Mouse (Mus musculus): ENCODE measurements around the gene Hist1h3d. TPM values are rescaled to one million over a fixed set of nuclear protein-coding genes. Genes with fewer than 3 reads are reported as not detected.

The Hist1h3d gene
- polyA plus RNA-seq (2012; fragmentation: generic; extraction: Trizol): 1 to 10 TPM; 2.9 to 3.0 TPM

GRCm38 (mm10) chr13:23575271-23575851 is at the start of gene Hist1h3d:
Hist1h3d (plus strand) TSS chr13:23575763.

GRCm38 (mm10) chr13:23530901-23531875 is 44.4 kb upstream of the Hist1h3d start, which contains the start of gene Hist1h4h:
Hist1h4h (plus strand) TSS chr13:23531050.

GRCm38 (mm10) chr13:23533560-23534367 is 41.8 kb upstream of the Hist1h3d start, which contains the start of gene Hist1h2af:
Hist1h2af (plus strand) TSS chr13:23533906.

DNA sequence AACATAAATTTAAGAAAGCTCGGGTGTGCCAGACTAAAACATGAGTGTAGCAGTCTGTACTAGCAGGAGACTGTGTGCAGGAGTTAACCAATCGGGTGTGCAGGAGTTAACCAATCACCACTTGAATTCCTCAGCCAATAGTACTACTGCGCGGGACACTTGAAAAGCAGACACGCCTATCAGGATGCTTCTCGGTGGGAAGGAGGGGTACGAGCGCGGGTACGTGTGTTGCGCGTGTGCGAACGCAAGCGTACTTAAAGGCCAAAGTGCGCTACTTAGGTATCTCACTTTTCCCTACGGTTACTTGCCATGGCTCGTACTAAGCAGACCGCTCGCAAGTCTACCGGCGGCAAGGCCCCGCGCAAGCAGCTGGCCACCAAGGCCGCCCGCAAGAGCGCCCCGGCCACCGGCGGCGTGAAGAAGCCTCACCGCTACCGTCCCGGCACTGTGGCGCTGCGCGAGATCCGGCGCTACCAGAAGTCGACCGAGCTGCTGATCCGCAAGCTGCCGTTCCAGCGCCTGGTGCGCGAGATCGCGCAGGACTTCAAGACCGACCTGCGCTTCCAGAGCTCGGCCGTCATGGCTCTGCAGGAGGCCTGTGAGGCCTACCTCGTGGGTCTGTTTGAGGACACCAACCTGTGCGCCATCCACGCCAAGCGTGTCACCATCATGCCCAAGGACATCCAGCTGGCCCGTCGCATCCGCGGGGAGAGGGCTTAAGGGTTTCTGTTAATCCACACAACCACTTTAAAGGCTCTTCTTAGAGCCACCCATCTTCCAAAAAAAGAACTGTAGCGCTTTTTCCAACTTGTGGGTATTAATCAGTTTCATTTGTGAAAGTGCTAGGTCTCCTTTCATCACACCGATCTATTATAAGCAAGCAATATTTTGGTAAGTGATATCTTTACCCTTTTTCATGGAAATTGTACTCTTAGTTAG is 40.2 kb upstream of the Hist1h3d start, which contains the start of gene Hist1h3g:
Gene Hist1h3g, plus strand, starts transcription at position 286 of the 939 bp plus-strand sequence.

GRCm38 (mm10) chr13:23542999-23543607 is 32.5 kb upstream of the Hist1h3d start, which contains the start of gene Hist1h2bh:
Hist1h2bh (minus strand) TSS chr13:23543392.

DNA sequence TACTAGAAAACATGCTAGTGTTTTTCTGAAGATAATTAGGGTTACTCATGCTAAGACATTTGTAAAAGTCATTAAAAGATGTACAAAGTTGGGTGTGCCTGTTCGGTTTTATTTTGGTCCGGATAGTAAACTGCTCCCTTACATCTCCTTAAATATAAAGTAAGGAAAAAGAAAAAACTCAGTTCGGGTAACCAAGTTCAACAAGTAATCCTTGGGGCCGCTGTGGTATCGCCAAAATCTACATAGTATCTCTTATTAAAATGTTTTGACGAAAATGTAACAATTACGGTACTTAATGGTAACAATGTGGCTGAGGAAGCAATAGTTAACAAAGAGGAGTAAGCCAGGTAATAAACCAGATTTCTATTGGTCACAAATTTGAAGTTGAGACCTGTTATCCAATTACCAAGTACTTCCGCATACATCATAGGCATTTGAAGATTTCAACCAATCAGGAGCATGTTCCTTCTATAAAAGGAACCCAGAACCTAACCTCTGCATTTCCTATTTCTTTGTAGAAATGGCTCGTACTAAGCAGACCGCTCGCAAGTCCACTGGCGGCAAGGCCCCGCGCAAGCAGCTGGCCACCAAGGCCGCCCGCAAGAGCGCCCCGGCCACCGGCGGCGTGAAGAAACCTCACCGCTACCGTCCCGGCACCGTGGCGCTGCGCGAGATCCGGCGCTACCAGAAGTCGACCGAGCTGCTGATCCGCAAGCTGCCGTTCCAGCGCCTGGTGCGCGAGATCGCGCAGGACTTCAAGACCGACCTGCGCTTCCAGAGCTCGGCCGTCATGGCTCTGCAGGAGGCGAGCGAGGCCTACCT is 31.4 kb upstream of the Hist1h3d start, which contains the start of gene Hist1h3f:
Gene Hist1h3f, plus strand, starts transcription at position 88 of the 822 bp plus-strand sequence.

DNA sequence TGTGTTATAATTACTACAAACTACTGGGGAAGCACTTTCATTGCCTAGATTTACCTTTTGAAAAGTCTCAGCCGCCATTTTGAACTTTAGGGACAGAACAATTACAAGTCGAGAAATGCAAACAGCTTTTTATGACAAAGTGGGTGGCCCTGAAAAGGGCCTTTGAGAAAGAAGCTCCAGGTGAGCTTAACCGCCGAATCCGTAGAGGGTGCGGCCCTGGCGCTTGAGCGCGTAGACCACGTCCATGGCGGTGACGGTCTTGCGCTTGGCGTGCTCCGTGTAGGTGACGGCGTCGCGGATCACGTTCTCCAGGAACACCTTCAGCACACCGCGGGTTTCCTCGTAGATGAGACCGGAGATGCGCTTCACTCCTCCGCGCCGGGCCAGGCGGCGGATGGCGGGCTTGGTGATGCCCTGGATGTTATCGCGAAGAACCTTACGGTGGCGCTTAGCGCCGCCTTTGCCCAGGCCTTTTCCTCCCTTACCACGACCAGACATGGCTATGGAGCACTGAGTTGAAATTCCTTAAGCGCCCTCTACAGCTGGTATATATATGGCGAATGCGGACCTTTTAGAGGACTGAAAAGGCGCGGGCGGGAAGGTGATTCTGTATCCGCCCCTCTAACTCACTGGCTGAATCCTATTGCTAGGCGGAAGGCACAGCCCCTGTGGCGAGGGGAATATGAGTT is 24.3 kb upstream of the Hist1h3d start, which contains the start of gene Hist1h4f:
Gene Hist1h4f, minus strand, starts transcription at position 503 of the 689 bp plus-strand sequence.

GRCm38 (mm10) chr13:23552962-23553361 is 22.6 kb upstream of the Hist1h3d start, which contains the start of gene Hist1h1d:
Hist1h1d (plus strand) TSS chr13:23553262.

DNA sequence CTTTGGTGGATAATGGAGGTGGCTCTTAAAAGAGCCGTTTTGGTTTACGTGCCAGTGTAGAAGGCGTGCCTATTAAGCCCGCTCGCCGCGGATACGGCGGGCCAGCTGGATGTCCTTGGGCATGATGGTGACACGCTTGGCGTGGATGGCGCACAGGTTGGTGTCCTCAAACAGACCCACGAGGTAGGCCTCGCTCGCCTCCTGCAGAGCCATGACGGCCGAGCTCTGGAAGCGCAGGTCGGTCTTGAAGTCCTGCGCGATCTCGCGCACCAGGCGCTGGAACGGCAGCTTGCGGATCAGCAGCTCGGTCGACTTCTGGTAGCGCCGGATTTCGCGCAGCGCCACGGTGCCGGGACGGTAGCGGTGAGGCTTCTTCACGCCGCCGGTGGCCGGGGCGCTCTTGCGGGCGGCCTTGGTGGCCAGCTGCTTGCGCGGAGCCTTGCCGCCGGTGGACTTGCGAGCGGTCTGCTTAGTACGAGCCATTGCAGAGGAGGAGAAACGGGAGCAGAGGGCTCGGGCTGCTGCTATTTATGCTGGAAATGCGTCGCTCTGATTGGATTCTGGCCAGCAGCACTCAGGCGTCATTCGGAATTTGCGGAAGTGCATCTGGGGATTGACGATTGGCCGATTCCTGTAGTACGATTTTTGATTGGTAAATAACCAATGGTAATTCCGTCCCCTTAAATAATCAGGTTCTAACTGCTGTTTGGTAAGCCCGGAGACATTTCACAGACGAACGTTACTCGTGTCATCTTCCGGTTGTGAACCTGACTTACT is 13.5 kb upstream of the Hist1h3d start, which contains the start of gene Hist1h3e:
Gene Hist1h3e, minus strand, starts transcription at position 487 of the 777 bp plus-strand sequence.

GRCm38 (mm10) chr13:23571022-23571503 is 4.5 kb upstream of the Hist1h3d start, which contains the start of the genes Hist1h2ae and Hist1h2bg:
Hist1h2ae (minus strand) TSS chr13:23571220.
Hist1h2bg (plus strand) TSS chr13:23571396.

DNA sequence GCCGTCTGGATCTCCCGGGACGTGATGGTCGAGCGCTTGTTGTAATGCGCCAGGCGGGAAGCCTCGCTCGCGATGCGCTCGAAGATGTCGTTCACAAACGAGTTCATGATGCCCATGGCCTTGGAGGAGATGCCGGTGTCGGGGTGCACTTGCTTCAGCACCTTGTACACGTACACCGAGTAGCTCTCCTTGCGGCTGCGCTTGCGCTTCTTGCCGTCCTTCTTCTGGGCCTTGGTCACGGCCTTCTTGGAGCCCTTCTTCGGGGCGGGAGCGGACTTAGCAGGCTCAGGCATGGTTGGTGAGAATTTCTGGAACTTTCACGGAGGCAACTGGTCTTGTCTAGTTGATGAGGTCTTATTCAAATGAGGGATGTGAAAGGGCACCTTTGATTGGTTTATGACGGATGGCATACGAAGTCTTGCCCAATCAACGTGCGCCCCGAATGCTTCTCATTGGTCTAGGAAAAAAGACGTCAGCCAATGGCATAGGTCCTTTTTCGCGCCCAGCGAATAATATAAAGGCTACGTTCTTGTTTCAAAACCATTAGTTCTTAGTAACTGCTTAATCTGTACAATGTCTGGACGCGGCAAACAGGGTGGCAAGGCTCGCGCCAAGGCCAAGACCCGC is 1.6 kb upstream of the Hist1h3d start, which contains the start of the genes Hist1h2bf and Hist1h2ad:
Gene Hist1h2bf, minus strand, starts transcription at position 299 of the 627 bp plus-strand sequence.
Gene Hist1h2ad, plus strand, starts transcription at position 484 of the 627 bp plus-strand sequence.

DNA sequence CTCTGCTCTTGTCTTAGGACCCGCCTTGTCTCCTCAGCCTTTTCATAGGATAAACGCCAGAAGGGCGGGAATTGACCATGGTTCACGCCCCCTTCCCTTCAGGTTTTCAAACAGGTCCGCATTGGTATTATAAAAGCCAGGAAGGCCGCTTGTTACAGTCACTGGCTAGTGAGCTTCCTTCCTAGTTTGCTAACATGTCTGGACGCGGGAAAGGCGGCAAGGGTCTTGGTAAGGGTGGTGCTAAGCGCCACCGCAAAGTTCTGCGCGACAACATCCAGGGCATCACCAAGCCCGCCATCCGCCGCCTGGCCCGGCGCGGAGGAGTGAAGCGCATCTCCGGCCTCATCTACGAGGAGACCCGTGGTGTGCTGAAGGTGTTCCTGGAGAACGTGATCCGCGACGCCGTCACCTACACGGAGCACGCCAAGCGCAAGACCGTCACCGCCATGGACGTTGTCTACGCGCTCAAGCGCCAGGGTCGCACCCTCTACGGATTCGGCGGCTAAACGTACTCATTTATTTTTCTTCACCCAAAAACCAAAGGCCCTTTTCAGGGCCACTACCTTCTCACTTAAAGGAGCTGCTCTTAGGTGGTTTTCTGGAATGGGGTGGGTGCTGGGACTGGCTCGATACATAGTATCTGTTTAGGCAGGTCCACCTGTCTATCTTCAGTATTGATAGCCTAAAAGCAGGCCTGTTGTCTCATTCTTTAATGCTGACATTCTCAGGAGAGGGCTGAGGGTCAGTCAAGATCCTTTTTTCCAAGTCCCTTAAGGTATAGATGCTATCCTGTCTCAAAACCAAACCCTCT is 6.0 kb downstream of the Hist1h3d start, which contains the start of gene Hist1h4d:
Gene Hist1h4d, plus strand, starts transcription at position 191 of the 811 bp plus-strand sequence.

GRCm38 (mm10) chr13:23620733-23621531 is 45.4 kb downstream of the Hist1h3d start, which contains the start of gene Hist1h2be:
Hist1h2be (minus strand) TSS chr13:23621124.

DNA sequence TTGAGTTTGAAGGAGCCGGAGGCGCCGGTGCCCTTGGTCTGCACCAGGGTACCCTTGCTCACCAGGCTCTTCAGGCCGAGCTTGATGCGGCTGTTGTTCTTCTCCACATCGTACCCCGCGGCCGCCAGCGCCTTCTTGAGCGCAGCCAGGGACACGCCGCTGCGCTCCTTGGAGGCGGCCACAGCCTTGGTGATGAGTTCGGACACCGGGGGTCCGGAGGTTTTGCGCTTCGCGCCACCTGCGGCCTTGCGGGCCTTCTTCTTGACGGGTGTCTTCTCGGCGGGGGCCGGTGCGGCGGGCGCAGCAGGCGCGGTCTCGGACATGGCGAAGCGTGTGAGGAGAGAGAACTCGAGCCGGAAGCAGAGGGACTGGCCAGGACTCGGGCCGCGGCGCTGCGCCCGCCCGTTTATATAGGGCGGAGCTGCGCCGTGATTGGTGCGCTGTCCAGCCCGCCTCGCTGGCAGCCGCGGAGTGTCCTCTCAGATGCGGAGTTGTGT is 46.7 kb downstream of the Hist1h3d start, which contains the start of gene Hist1h1e:
Gene Hist1h1e, minus strand, starts transcription at position 384 of the 497 bp plus-strand sequence.

All from C3H10T1/2 (cell line).